Mouse (Mus musculus) midbrain, embryonic 14.5 days (tissue): ENCODE measurements around the gene Tex14. TPM values are rescaled to one million over a fixed set of nuclear protein-coding genes. Genes with fewer than 3 reads are reported as not detected.
A peak's percentile ranks its signal among the peaks of the same experiment; 100 is the strongest.
"Not testable (repeated sequence)": the region's sequence is repeated elsewhere in the genome, so short reads cannot be mapped to it uniquely, and the experiment has no call there.

Experiments used
- ATAC-seq: fragments of 200-750 bp; cut with Nextera tagmentation; 2 replicates; pipeline ENCODE4 v1.8.0; 2017; ENCODE audit warnings: moderate number of reproducible peaks, moderate library complexity; ENCODE audit not compliant: low FRiP score, low TSS enrichment
- DNase-seq: peaks from one replicate; pipeline ENCODE4 v3.0.0-alpha.2; 2015
- H3K27ac ChIP-seq: fragments of 300-500 bp; sonication (generic); replicated peaks from 2 replicates; pipeline ENCODE4 v1.5.1; 2014; ENCODE audit warnings: mild to moderate bottlenecking, low read depth, low read length, moderate library complexity
- H3K27me3 ChIP-seq: fragments of 300-500 bp; sonication (generic); 2 replicates; pipeline ENCODE4 v1.6.1; 2014; ENCODE audit warnings: low read length, control low read depth, mixed read lengths; ENCODE audit not compliant: control insufficient read depth, insufficient read depth
- H3K36me3 ChIP-seq: fragments of 300-500 bp; sonication (generic); 2 replicates; pipeline ENCODE4 v1.6.1; 2014; ENCODE audit warnings: low read length, control low read depth; ENCODE audit not compliant: control insufficient read depth, insufficient read depth
- H3K4me1 ChIP-seq: fragments of 300-500 bp; sonication (generic); 2 replicates; pipeline ENCODE4 v1.6.1; 2014; ENCODE audit warnings: mild to moderate bottlenecking, antibody characterized with exemption, low read length, control low read depth; ENCODE audit not compliant: control insufficient read depth, insufficient read depth
- H3K4me2 ChIP-seq: fragments of 300-500 bp; sonication (generic); 2 replicates; pipeline ENCODE4 v1.6.1; 2014; ENCODE audit warnings: mild to moderate bottlenecking, low read length, moderate library complexity
- H3K4me3 ChIP-seq: fragments of 300-500 bp; sonication (generic); replicated peaks from 2 replicates; pipeline ENCODE4 v1.5.1; 2014; ENCODE audit warnings: low read depth, low read length
- H3K9ac ChIP-seq: fragments of 300-500 bp; sonication (generic); replicated peaks from 2 replicates; pipeline ENCODE4 v1.6.1; 2014; ENCODE audit warnings: mild to moderate bottlenecking, low read length, moderate library complexity
- H3K9me3 ChIP-seq: fragments of 300-500 bp; sonication (generic); 2 replicates; pipeline ENCODE4 v1.6.1; 2016; ENCODE audit warnings: low read length, control low read depth, mixed read lengths; ENCODE audit not compliant: control insufficient read depth
- WGBS: fragments of 180-500 bp; shearing (Covaris S2); extraction: QIAGEN DNeasy Blood & Tissue Kit; methylation state at CpG from one replicate; pipeline ENCODE4 v1.1.7; 2014; 5-methylcytosine and 5-hydroxymethylcytosine counted together
- polyA plus RNA-seq: library from polyadenylated mRNA; unstranded; fragments of >200 nt; fragmentation: Nextera tagmentation; extraction: Ambion mirVana; gene quantifications from 2 replicates; pipeline ENCODE4 v1.2.1, GENCODE M21; 2014

The Tex14 gene
- polyA plus RNA-seq, 1 experiment from 2014 or later, result 0.86 TPM

- H3K27me3 ChIP-seq, result no peaks in the 10 kb centered on the region
- DNase-seq, result no peak
- ATAC-seq, result no peak
- H3K36me3 ChIP-seq, result no peaks in the 10 kb centered on the region
- H3K4me1 ChIP-seq, result no peaks in the 10 kb centered on the region
- H3K9me3 ChIP-seq, result no peaks in the 10 kb centered on the region
- no peak overlapping the region for H3K27ac ChIP-seq
- H3K4me3 ChIP-seq, result no peak overlapping the region
- 95% methylated on average over 1 of the region's 1 CpGs for WGBS
- H3K9ac ChIP-seq, result no peak overlapping the region
- no peak overlapping the region for H3K4me2 ChIP-seq
These were observed 19.2 kb upstream of the Tex14 start for GRCm38 (mm10) chr11:87385676-87386075.

- Histone ChIP-seq H3K9ac (no peak overlapping the region), H3K4me3 (no peak overlapping the region), H3K4me1 (no peaks in the 10 kb centered on the region), H3K27ac (no peak overlapping the region), H3K9me3 (no peaks in the 10 kb centered on the region), H3K4me2 (no peak overlapping the region), H3K27me3 (no peaks in the 10 kb centered on the region), H3K36me3 (0 out of 2 replicates have a peak, but pooled peaks cover 2% of the 10 kb centered on the region)
- DNase-seq, result peak; percentile 80
- ATAC-seq, result no peak
- WGBS, result 46% methylated on average over 1 of the region's 1 CpGs
These were observed 11.0 kb upstream of the Tex14 start for GRCm38 (mm10) chr11:87393855-87394254.

GRCm38 (mm10) chr11:87398402-87398801 is 6.5 kb upstream of the Tex14 start:
- H3K4me3 ChIP-seq, result no peak overlapping the region
- DNase-seq (no peak), ATAC-seq (no peak)
- H3K4me1 ChIP-seq, result no peaks in the 10 kb centered on the region
- H3K36me3 ChIP-seq, result no peaks in the 10 kb centered on the region
- no peak overlapping the region for H3K27ac ChIP-seq
- H3K4me2 ChIP-seq, result no peak overlapping the region
- H3K9me3 ChIP-seq, result no peaks in the 10 kb centered on the region
- no peaks in the 10 kb centered on the region for H3K27me3 ChIP-seq
- WGBS, result 96% methylated on average over 2 of the region's 2 CpGs
- H3K9ac ChIP-seq, result no peak overlapping the region

GRCm38 (mm10) chr11:87404111-87404853 is 583 bp upstream of the Tex14 start:
- peaks cover 4% of the 10 kb centered on the region for H3K4me1 ChIP-seq
- H3K4me3 ChIP-seq, result peak overlapping the region; percentile 59
- H3K27me3 ChIP-seq, result no peaks in the 10 kb centered on the region
- H3K36me3 ChIP-seq, result no peaks in the 10 kb centered on the region
- WGBS, result 2% methylated on average over 57 of the region's 58 CpGs
- peak; percentile 99 for DNase-seq
- peak overlapping the region; percentile 95 for H3K27ac ChIP-seq
- H3K9me3 ChIP-seq, result no peaks in the 10 kb centered on the region
- H3K4me2 ChIP-seq, result peak overlapping the region; percentile 74
- peak overlapping the region; percentile 75 for H3K9ac ChIP-seq
- ATAC-seq, result peak; percentile 95

- not testable (repeated sequence) for H3K36me3 ChIP-seq, H3K4me3 ChIP-seq, H3K27ac ChIP-seq, H3K9me3 ChIP-seq, ATAC-seq, H3K4me1 ChIP-seq, H3K4me2 ChIP-seq, H3K9ac ChIP-seq, H3K27me3 ChIP-seq
- DNase-seq, result peak; percentile 66
- 72% methylated on average over 3 of the region's 3 CpGs for WGBS
These were observed 8.5 kb downstream of the Tex14 start for GRCm38 (mm10) chr11:87413412-87413811.

- Histone ChIP-seq H3K4me3 (no peak overlapping the region), H3K27me3 (no peaks in the 10 kb centered on the region), H3K4me2 (no peak overlapping the region), H3K36me3 (no peaks in the 10 kb centered on the region), H3K27ac (no peak overlapping the region), H3K9ac (no peak overlapping the region), H3K4me1 (no peaks in the 10 kb centered on the region), H3K9me3 (no peaks in the 10 kb centered on the region)
- WGBS, result 54% methylated on average over 5 of the region's 5 CpGs
- DNase-seq (no peak), ATAC-seq (no peak)
These were observed 11.3 kb downstream of the Tex14 start for GRCm38 (mm10) chr11:87416120-87416519.

GRCm38 (mm10) chr11:87420861-87421260 is 16.0 kb downstream of the Tex14 start:
- DNase-seq (no peak), ATAC-seq (no peak)
- Histone ChIP-seq H3K9me3 (no peaks in the 10 kb centered on the region), H3K4me3 (no peak overlapping the region), H3K4me2 (no peak overlapping the region), H3K27ac (no peak overlapping the region), H3K4me1 (peaks cover 5% of the 10 kb centered on the region; the same call in 1 of the 2 replicates), H3K9ac (no peak overlapping the region), H3K27me3 (no peaks in the 10 kb centered on the region), H3K36me3 (no peaks in the 10 kb centered on the region)

GRCm38 (mm10) chr11:87421760-87422201 is 16.9 kb downstream of the Tex14 start:
- no peaks in the 10 kb centered on the region for H3K36me3 ChIP-seq
- H3K27ac ChIP-seq, result peak overlapping the region; percentile 91
- peak overlapping the region; percentile 61 for H3K9ac ChIP-seq
- H3K4me3 ChIP-seq, result peak overlapping the region; percentile 40
- no peaks in the 10 kb centered on the region for H3K27me3 ChIP-seq
- H3K9me3 ChIP-seq, result no peaks in the 10 kb centered on the region
- peaks cover 5% of the 10 kb centered on the region; the same call in 1 of the 2 replicates for H3K4me1 ChIP-seq
- WGBS, result 34% methylated on average over 6 of the region's 6 CpGs
- peak overlapping the region; percentile 68 for H3K4me2 ChIP-seq
- peak; percentile 43 for DNase-seq
- ATAC-seq, result 0 out of 2 replicates have a peak, but pooled peaks have one; percentile 9
